Mouse (Mus musculus): ENCODE results near the gene Tcaim. TPM values are rescaled to one million over a fixed set of nuclear protein-coding genes. Genes with fewer than 3 reads are reported as not detected.

The Tcaim gene
- total and polyA plus RNA-seq, 3 experiments: 4.4 to 12.3 (median 4.5) TPM

- in situ Hi-C loops (cut with MboI; ENCODE audit: low pct_ligation_motif_present, low pct_unique_long_range_greater_than_20kb, low sequenced_read_pairs): no loop called here
- H3K79me2 ChIP-seq (replicated peaks; ENCODE audit: control insufficient read depth, extremely low read depth, insufficient read depth, poor library complexity, severe bottlenecking): no peaks in the 10 kb centered on the region; the same call in 1 of the 2 replicates
- dilution Hi-C loops (cut with MboI; ENCODE audit: extremely low pct_ligation_motif_present, extremely low pct_unique_long_range_greater_than_20kb, low sequenced_read_pairs): no loop called here
- H3K9ac ChIP-seq (ENCODE audit: insufficient read depth, low read depth): no peak overlapping the region
- no peak overlapping the region for H3K4me3 ChIP-seq (replicated peaks in 1 of 3; ENCODE audit: low read depth in 2 of 3, low read length in 2 of 3, poor library complexity in 1 of 3)
- H3K4me1 ChIP-seq (ENCODE audit: control insufficient read depth in 1 of 2, insufficient read depth in 2 of 2): peaks cover 5 to 14% of the 10 kb centered on the region in 2 experiments
- TF ChIP-seq MAX (IDR thresholded peaks at IDR 0.05; ENCODE audit: low read length): no peak
- no peak for TF ChIP-seq BHLHE40 (IDR thresholded peaks at IDR 0.05; ENCODE audit: low read depth, low read length)
- no peak for TF ChIP-seq RCOR1 (conservative IDR thresholded peaks at IDR 0.05; ENCODE audit: low read depth, low read length)
- no peak for TF ChIP-seq UBTF (IDR thresholded peaks at IDR 0.05; ENCODE audit: low read depth, low read length)
- H3K27me3 ChIP-seq (replicated peaks): no peaks in the 10 kb centered on the region
- no peaks in the 10 kb centered on the region for H3K9me3 ChIP-seq (replicated peaks; ENCODE audit: low read length)
- no peak for DNase-seq (ENCODE audit: extremely low read depth)
- no peak overlapping the region for H3K4me2 ChIP-seq (ENCODE audit: insufficient read depth, low read depth, poor library complexity, severe bottlenecking)
- peaks cover 3 to 23% of the 10 kb centered on the region in 2 experiments for H3K36me3 ChIP-seq (replicated peaks in 1 of 2; ENCODE audit: control insufficient read depth in 1 of 2, insufficient read depth in 1 of 2, low read length in 1 of 2)
- no peak overlapping the region for H3K27ac ChIP-seq (ENCODE audit: insufficient read depth, low read depth)
Measured at GRCm38 (mm10) chr9:122807186-122807585, 1.8 kb downstream of the Tcaim start.

GRCm38 (mm10) chr9:122810212-122810611 is 4.9 kb downstream of the Tcaim start:
- H3K27me3 ChIP-seq (replicated peaks): no peaks in the 10 kb centered on the region
- H3K9ac ChIP-seq (ENCODE audit: insufficient read depth, low read depth): no peak overlapping the region
- peaks cover 3 to 9% of the 10 kb centered on the region in 2 experiments; a peak in 2 of 4 replicates for H3K4me1 ChIP-seq (ENCODE audit: control insufficient read depth in 1 of 2, insufficient read depth in 2 of 2)
- no peaks in the 10 kb centered on the region for H3K9me3 ChIP-seq (replicated peaks; ENCODE audit: low read length)
- in situ Hi-C loops (cut with MboI; ENCODE audit: low pct_ligation_motif_present, low pct_unique_long_range_greater_than_20kb, low sequenced_read_pairs) (no loop called here), dilution Hi-C loops (cut with MboI; ENCODE audit: extremely low pct_ligation_motif_present, extremely low pct_unique_long_range_greater_than_20kb, low sequenced_read_pairs) (no loop called here)
- no peak overlapping the region for H3K4me2 ChIP-seq (ENCODE audit: insufficient read depth, low read depth, poor library complexity, severe bottlenecking)
- H3K36me3 ChIP-seq (replicated peaks in 1 of 2; ENCODE audit: control insufficient read depth in 1 of 2, insufficient read depth in 1 of 2, low read length in 1 of 2): peaks cover 6 to 44% of the 10 kb centered on the region in 2 experiments
- DNase-seq (ENCODE audit: extremely low read depth): no peak
- TF ChIP-seq TCF12 (IDR thresholded peaks at IDR 0.05; ENCODE audit: low read depth, low read length) (no peak), CHD2 (IDR thresholded peaks at IDR 0.05; ENCODE audit: low read length) (no peak), CHD1 (IDR thresholded peaks at IDR 0.05; ENCODE audit: low read depth, low read length) (no peak), USF2 (conservative IDR thresholded peaks at IDR 0.05; ENCODE audit: low read depth, low read length) (no peak), RAD21 (IDR thresholded peaks at IDR 0.05; ENCODE audit: low read depth, low read length) (no peak), ZC3H11A (IDR thresholded peaks at IDR 0.05; ENCODE audit: low read depth, low read length) (no peak), KAT2A (IDR thresholded peaks at IDR 0.05; ENCODE audit: insufficient replicate concordance, low read length) (no peak), ZNF384 (IDR thresholded peaks at IDR 0.05; ENCODE audit: low read depth, low read length) (no peak), MYC (IDR thresholded peaks at IDR 0.05; ENCODE audit: low read depth, low read length) (no peak)
- no peak overlapping the region for H3K4me3 ChIP-seq (replicated peaks in 1 of 3; ENCODE audit: low read depth in 2 of 3, low read length in 2 of 3, poor library complexity in 1 of 3)
- no peak overlapping the region for H3K27ac ChIP-seq (ENCODE audit: insufficient read depth, low read depth)
- no peaks in the 10 kb centered on the region; the same call in 1 of the 2 replicates for H3K79me2 ChIP-seq (replicated peaks; ENCODE audit: control insufficient read depth, extremely low read depth, insufficient read depth, poor library complexity, severe bottlenecking)

DNA sequence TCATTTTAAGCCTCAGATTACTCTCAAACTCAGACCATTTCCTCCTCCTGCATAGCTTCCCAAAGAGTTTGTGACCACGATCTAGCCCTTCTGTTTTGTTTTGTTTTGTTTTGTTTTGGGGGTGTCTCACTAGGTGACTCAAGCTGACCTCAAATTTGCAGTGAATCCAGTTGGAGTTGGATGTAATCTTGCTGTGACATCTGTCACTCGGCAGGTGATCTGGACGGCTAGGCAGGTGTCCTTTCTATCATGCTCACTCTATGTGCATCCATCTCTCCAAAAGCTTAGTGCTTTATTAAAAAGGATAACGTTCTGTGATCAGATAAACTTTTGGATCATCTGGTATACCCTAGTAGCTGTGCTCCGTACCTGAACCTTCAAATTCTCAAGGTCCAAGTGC is 7.0 kb downstream of the Tcaim start:
- no peak for DNase-seq (ENCODE audit: extremely low read depth)
- H3K27me3 ChIP-seq (replicated peaks): no peaks in the 10 kb centered on the region
- H3K79me2 ChIP-seq (replicated peaks; ENCODE audit: control insufficient read depth, extremely low read depth, insufficient read depth, poor library complexity, severe bottlenecking): no peaks in the 10 kb centered on the region
- H3K36me3 ChIP-seq (replicated peaks in 1 of 2; ENCODE audit: control insufficient read depth in 1 of 2, insufficient read depth in 1 of 2, low read length in 1 of 2): peaks cover 8 to 57% of the 10 kb centered on the region in 2 experiments
- H3K4me3 ChIP-seq (replicated peaks in 1 of 3; ENCODE audit: low read depth in 2 of 3, low read length in 2 of 3, poor library complexity in 1 of 3): no peak overlapping the region
- no peak overlapping the region for H3K9ac ChIP-seq (ENCODE audit: insufficient read depth, low read depth)
- H3K9me3 ChIP-seq (replicated peaks; ENCODE audit: low read length): no peaks in the 10 kb centered on the region
- dilution Hi-C loops (cut with MboI; ENCODE audit: extremely low pct_ligation_motif_present, extremely low pct_unique_long_range_greater_than_20kb, low sequenced_read_pairs): no loop called here
- in situ Hi-C loops (cut with MboI; ENCODE audit: low pct_ligation_motif_present, low pct_unique_long_range_greater_than_20kb, low sequenced_read_pairs): no loop called here
- H3K27ac ChIP-seq (ENCODE audit: insufficient read depth, low read depth): no peak overlapping the region
- no peak for TF ChIP-seq NELFE (IDR thresholded peaks at IDR 0.05; ENCODE audit: low read depth, low read length)
- TF ChIP-seq JUND (conservative IDR thresholded peaks at IDR 0.05; ENCODE audit: low read depth, low read length): no peak
- no peak for TF ChIP-seq HCFC1 (IDR thresholded peaks at IDR 0.05; ENCODE audit: low read depth, low read length)
- TF ChIP-seq MAX (IDR thresholded peaks at IDR 0.05; ENCODE audit: low read length): no peak
- no peak for TF ChIP-seq EP300 (IDR thresholded peaks at IDR 0.05; ENCODE audit: low read length)
- TF ChIP-seq CHD2 (IDR thresholded peaks at IDR 0.05; ENCODE audit: low read length): no peak
- no peak for TF ChIP-seq JUN (IDR thresholded peaks at IDR 0.05; ENCODE audit: insufficient read depth, low read depth, low read length)
- TF ChIP-seq BHLHE40 (IDR thresholded peaks at IDR 0.05; ENCODE audit: low read depth, low read length): no peak
- no peak for TF ChIP-seq TCF12 (IDR thresholded peaks at IDR 0.05; ENCODE audit: low read depth, low read length)
- no peak for TF ChIP-seq NRF1 (IDR thresholded peaks at IDR 0.05; ENCODE audit: low read depth, low read length)
- TF ChIP-seq ZC3H11A (IDR thresholded peaks at IDR 0.05; ENCODE audit: low read depth, low read length): no peak
- no peak for TF ChIP-seq MXI1 (IDR thresholded peaks at IDR 0.05; ENCODE audit: low read depth, low read length)
- no peak for TF ChIP-seq CTCF (conservative IDR thresholded peaks at IDR 0.05 in 1 of 2, IDR thresholded peaks at IDR 0.05 in 1 of 2; ENCODE audit: low read depth in 2 of 2, low read length in 2 of 2)
- TF ChIP-seq KAT2A (IDR thresholded peaks at IDR 0.05; ENCODE audit: insufficient replicate concordance, low read length): no peak
- no peak for TF ChIP-seq POLR2AphosphoS2 (IDR thresholded peaks at IDR 0.05; ENCODE audit: low read depth, low read length)
- no peak for TF ChIP-seq ELF1 (IDR thresholded peaks at IDR 0.05; ENCODE audit: low read depth, low read length)
- no peak for TF ChIP-seq CHD1 (IDR thresholded peaks at IDR 0.05; ENCODE audit: low read depth, low read length)
- no peaks in the 10 kb centered on the region for H3K4me1 ChIP-seq (ENCODE audit: control insufficient read depth in 1 of 2, insufficient read depth in 2 of 2)
- no peak overlapping the region for H3K4me2 ChIP-seq (ENCODE audit: insufficient read depth, low read depth, poor library complexity, severe bottlenecking)
